Mouse (Mus musculus) kidney, postnatal 4 days (tissue): ENCODE results near the gene Ung.

ENCODE experiments used
- DNase-seq, 2 experiments: peaks; one replicate each; pipeline ENCODE4 v3.0.0; 2021; ENCODE audit warnings: mixed read lengths in 2 of 2

The Ung gene

GRCm38 (mm10) chr5:114173458-114173857 is 43.3 kb downstream of the Ung start:
- no peak for DNase-seq

GRCm38 (mm10) chr5:114173877-114174581 is 43.8 kb downstream of the Ung start:
- DNase-seq: no peak

- peak; percentile 82 to 86 for DNase-seq
Measured at GRCm38 (mm10) chr5:114174639-114175038, 44.5 kb downstream of the Ung start.

- peak; percentile 99 for DNase-seq
Measured at GRCm38 (mm10) chr5:114175596-114176171, 45.5 kb downstream of the Ung start.

- DNase-seq: no peak
Measured at GRCm38 (mm10) chr5:114176548-114177400, 46.6 kb downstream of the Ung start.

- DNase-seq: no peak
Measured at GRCm38 (mm10) chr5:114177966-114178719, 48.0 kb downstream of the Ung start.

- no peak for DNase-seq
Measured at GRCm38 (mm10) chr5:114179541-114179940, 49.4 kb downstream of the Ung start.

- DNase-seq: no peak
Measured at GRCm38 (mm10) chr5:114183493-114183892, 53.3 kb downstream of the Ung start.

- no peak for DNase-seq
Measured at GRCm38 (mm10) chr5:114187108-114187507, 56.9 kb downstream of the Ung start.
